Mouse (Mus musculus) C2C12 (cell line): ENCODE measurements around the gene Olfr462. TPM values are rescaled to one million over a fixed set of nuclear protein-coding genes. Genes with fewer than 3 reads are reported as not detected.

Experiments
- H3K27me3 ChIP-seq: one replicate; pipeline ENCODE4 v1.6.1; 2011; ENCODE audit not compliant: control insufficient read depth, insufficient read depth, insufficient read length
- H3K36me3 ChIP-seq: one replicate; pipeline ENCODE4 v1.6.1; 2011; ENCODE audit not compliant: control insufficient read depth, insufficient read depth
- H3K4me3 ChIP-seq: one replicate; pipeline ENCODE4 v1.5.1; 2011; ENCODE audit warnings: mild to moderate bottlenecking, control low read depth; ENCODE audit not compliant: poor library complexity, insufficient read depth, severe bottlenecking
- H3K79me2 ChIP-seq: one replicate; pipeline ENCODE4 v1.6.1; 2011; ENCODE audit not compliant: control insufficient read depth, insufficient read depth
- H3K79me3 ChIP-seq: one replicate; pipeline ENCODE4 v1.6.1; 2011; ENCODE audit warnings: low read depth, control low read depth
- H3ac ChIP-seq: one replicate; pipeline ENCODE3; 2011; ENCODE audit warnings: low read depth; ENCODE audit not compliant: control insufficient read depth, insufficient read length
- CEBPB ChIP-seq: IDR thresholded peaks from one replicate; pipeline ENCODE4 v1.6.1; 2011; ENCODE audit warnings: low read depth, mild to moderate bottlenecking, control low read depth, moderate library complexity
- CTCF ChIP-seq: IDR thresholded peaks from one replicate; pipeline ENCODE4 v1.5.1; 2011; ENCODE audit not compliant: control insufficient read depth, insufficient read depth, insufficient read length
- FOSL1 ChIP-seq: IDR thresholded peaks from one replicate; pipeline ENCODE4 v1.8.0; 2011; ENCODE audit warnings: mild to moderate bottlenecking, low read length; ENCODE audit not compliant: poor library complexity, insufficient read depth, severe bottlenecking
- MAX ChIP-seq: IDR thresholded peaks from one replicate; pipeline ENCODE4 v1.6.1; 2011; ENCODE audit warnings: mild to moderate bottlenecking, control low read depth
- MYOD1 ChIP-seq: IDR thresholded peaks from one replicate; pipeline ENCODE4 v1.6.1; 2011; ENCODE audit warnings: low read depth; ENCODE audit not compliant: control insufficient read depth, insufficient read length
- MYOG ChIP-seq: IDR thresholded peaks from one replicate; pipeline ENCODE4 v1.6.1; 2011; ENCODE audit not compliant: control insufficient read depth, insufficient read length; ENCODE audit errors: extremely low read depth
- USF1 ChIP-seq: IDR thresholded peaks from one replicate; pipeline ENCODE4 v1.6.1; 2011; ENCODE audit warnings: low read depth, mild to moderate bottlenecking, control low read depth, moderate library complexity
- polyA plus RNA-seq: library from polyadenylated mRNA; unstranded; fragments of >200 nt; fragmentation: generic; extraction: Trizol; gene quantifications from one replicate; pipeline ENCODE4 v1.2.1, GENCODE M21; 2012; ENCODE audit warnings: missing spikeins

Olfr462 gene
- polyA plus RNA-seq, 1 experiment: not detected

DNA sequence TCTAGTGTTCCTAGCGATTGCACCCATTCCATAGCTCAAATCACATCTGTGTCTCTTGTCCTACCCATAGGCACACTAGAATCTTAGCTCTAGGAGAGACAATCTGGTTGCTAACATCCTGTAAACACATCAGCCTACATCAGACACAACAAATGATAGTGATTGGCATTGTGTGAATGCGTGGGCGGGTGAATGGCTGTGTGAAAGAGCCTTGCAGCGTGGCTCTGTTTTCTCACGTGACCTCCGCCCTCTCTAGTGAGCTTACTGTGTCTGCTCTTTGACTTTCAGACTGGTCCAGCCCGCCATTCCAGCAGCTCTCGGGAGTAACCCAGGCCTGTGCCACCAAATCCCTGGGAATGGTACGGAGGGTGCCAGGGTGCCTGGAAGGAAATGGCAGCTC, 31.6 kb downstream of the Olfr462 start:
- Histone ChIP-seq H3K36me3 (peaks cover 6% of the 10 kb centered on the region), H3K79me2 (no peaks in the 10 kb centered on the region), H3ac (no peak overlapping the region), H3K4me3 (no peak overlapping the region), H3K79me3 (no peaks in the 10 kb centered on the region), H3K27me3 (no peaks in the 10 kb centered on the region)
- no peak for TF ChIP-seq MAX
- no peak for TF ChIP-seq USF1
- no peak for TF ChIP-seq CEBPB
- no peak for TF ChIP-seq CTCF
- TF ChIP-seq MYOG: no peak
- TF ChIP-seq FOSL1: no peak
- no peak for TF ChIP-seq MYOD1

DNA sequence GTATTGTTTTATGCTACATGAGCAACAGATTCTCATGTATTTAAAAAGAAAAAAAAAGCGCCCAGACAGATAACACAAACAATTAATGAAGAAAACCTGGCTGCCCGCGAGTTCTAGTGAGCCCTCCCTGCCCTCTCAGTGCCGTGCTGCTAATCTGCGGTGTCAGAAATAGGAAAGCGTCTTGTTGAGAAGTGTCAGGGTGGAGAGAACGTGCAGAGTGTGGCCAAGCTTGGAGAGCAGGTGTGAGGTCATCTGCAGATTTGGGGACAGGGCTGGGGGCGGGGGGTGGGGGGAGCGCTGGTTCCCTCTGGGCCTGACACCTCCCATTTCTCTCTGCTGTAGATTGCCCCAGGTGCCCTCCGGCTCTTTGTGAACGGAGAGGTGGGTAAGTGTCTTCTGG, 32.8 kb downstream of the Olfr462 start:
- no peaks in the 10 kb centered on the region for H3K79me2 ChIP-seq
- TF ChIP-seq CEBPB (no peak), FOSL1 (no peak), MYOG (no peak), MAX (no peak), USF1 (no peak)
- H3K4me3 ChIP-seq: no peak overlapping the region
- no peak overlapping the region for H3ac ChIP-seq
- peaks cover 6% of the 10 kb centered on the region for H3K36me3 ChIP-seq
- H3K79me3 ChIP-seq: no peaks in the 10 kb centered on the region
- H3K27me3 ChIP-seq: no peaks in the 10 kb centered on the region

DNA sequence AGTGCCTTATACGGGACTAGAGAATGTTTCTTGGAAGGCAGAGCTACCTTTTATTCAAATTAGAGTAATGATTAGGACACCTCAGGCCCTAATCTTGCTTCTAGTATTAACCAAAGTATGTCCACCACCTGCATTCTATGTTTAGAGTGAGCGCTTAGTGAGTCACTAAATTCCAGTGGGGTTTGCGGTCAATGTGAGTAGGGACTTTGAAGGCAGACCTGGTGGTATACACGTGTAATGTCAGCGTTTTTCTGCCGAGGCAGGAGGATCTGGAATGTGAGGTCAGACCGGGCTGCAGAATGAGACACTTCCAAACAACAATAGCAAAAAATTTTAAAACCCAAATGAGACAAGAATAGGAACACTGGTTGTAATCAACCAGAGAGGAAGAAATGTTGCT, 37.5 kb downstream of the Olfr462 start:
- H3K4me3 ChIP-seq: no peak overlapping the region
- TF ChIP-seq MYOD1 (no peak), USF1 (no peak), FOSL1 (peak; percentile 55), CTCF (no peak), MAX (peak; percentile 75)
- no peaks in the 10 kb centered on the region for H3K27me3 ChIP-seq
- no peaks in the 10 kb centered on the region for H3K79me3 ChIP-seq
- no peak overlapping the region for H3ac ChIP-seq
- no peaks in the 10 kb centered on the region for H3K79me2 ChIP-seq
- no peaks in the 10 kb centered on the region for H3K36me3 ChIP-seq

DNA sequence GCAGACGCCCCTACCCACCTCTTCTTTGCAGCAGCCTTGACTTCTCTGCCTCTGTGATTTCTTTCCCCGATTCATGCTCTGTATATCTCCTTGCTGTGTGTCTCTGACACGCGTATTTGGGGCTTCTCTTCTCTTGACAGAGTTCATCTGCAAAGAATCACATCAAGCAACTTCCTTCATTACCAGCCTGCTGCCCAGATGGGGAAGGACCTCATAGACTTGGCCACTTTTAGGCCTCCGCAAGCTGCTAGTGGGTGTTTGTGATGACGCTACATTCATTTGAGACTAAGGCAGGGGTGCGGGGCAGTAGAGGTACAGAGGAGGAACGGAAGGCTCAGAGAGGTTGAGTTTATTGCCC, 38.5 kb downstream of the Olfr462 start:
- H3K36me3 ChIP-seq: no peaks in the 10 kb centered on the region
- H3ac ChIP-seq: peak overlapping the region; percentile 33
- no peaks in the 10 kb centered on the region for H3K79me3 ChIP-seq
- H3K79me2 ChIP-seq: no peaks in the 10 kb centered on the region
- no peaks in the 10 kb centered on the region for H3K27me3 ChIP-seq
- peak overlapping the region; percentile 39 for H3K4me3 ChIP-seq
- TF ChIP-seq CTCF (no peak), USF1 (no peak), MYOG (no peak), FOSL1 (no peak)

DNA sequence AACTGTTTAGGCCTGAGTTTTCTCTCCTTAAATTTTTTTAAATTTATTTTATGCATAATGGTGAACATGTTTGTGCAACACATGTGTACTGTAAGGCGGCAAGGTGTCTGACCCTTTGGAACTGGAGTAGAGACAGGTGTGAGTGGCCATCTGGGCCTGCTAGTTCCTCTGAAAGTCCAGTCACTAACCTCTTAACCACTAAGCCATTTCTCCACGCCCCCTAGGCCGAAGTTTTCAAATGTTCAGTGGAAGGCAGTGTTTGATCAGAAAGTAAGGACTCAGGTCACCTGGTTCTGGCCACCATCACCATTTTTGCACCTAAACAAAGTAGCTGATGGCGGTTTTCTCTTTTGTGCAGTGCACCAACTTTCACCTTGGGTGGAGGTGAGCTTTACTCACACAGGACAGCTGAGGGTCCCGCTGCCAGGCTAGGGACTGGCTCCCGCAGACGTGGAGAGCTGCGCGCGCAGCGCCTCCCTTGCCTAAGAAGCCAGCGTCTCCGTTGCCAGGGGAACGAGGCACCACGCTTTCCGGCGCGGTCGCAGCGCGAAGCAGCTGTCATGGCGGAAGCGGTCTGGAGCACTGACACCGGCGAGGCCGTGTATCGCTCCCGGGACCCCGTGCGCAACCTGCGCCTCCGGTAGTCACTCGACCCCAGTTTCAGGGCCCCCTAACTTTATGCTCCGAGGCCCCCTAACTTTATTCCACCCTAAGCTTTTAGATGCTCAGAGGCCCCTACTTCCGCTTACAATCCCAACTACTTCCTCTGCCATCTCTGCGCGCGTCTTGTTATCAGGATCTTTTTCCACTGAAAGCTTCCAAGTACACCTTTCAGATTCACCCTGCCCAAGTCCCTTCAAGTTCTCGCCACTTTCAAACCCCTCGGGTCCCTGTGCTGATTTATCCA, 39.1 kb downstream of the Olfr462 start, which contains the start of gene Mks1:
Mks1 (plus strand) TSS at position 526 of the 907 bp plus-strand sequence.
- no peaks in the 10 kb centered on the region for H3K36me3 ChIP-seq
- peak within 1 kb of the TSS; percentile 33 for H3ac ChIP-seq
- H3K79me3 ChIP-seq: no peaks in the 10 kb centered on the region
- H3K4me3 ChIP-seq: peak within 1 kb of the TSS; percentile 39
- peak; percentile 73 for TF ChIP-seq MYOD1
- TF ChIP-seq MAX: peak; percentile 90
- TF ChIP-seq CTCF: no peak
- H3K79me2 ChIP-seq: no peaks in the 10 kb centered on the region
- no peaks in the 10 kb centered on the region for H3K27me3 ChIP-seq

DNA sequence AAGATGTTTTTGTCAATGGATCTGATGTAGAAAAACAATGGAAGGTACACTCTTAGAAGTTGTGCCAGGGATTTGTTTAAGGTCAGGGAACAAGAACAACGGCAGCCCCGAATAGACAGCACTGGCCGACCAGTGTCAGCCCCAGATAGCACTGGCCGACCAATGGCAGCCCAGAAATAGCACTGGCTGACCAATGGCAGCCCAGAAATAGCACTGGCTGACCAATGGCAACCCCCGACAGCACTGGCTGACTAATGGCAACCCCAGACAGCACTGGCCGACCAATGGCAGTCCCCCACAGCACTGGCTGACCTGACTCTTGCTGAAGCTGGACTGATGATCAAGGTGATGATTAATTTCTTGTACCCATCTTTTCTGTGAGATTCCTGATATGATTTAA, 44.2 kb downstream of the Olfr462 start:
- no peak overlapping the region for H3ac ChIP-seq
- no peaks in the 10 kb centered on the region for H3K79me2 ChIP-seq
- peaks cover 6% of the 10 kb centered on the region for H3K27me3 ChIP-seq
- no peaks in the 10 kb centered on the region for H3K36me3 ChIP-seq
- H3K79me3 ChIP-seq: no peaks in the 10 kb centered on the region
- TF ChIP-seq MAX: no peak
- no peak for TF ChIP-seq USF1
- no peak for TF ChIP-seq CEBPB
- no peak for TF ChIP-seq MYOG
- TF ChIP-seq FOSL1: no peak
- no peak for TF ChIP-seq MYOD1
- TF ChIP-seq CTCF: no peak
- no peak overlapping the region for H3K4me3 ChIP-seq
